Mouse (Mus musculus): ENCODE measurements around the gene Gm4559. TPM values are rescaled to one million over a fixed set of nuclear protein-coding genes. Genes with fewer than 3 reads are reported as not detected.
"Not testable (repeated sequence)": the region's sequence is repeated elsewhere in the genome, so short reads cannot be mapped to it uniquely, and the experiment has no call there.

Gm4559 gene
- not detected in 2 replicates for polyA plus RNA-seq (2012; rRNA removed)

GRCm38 (mm10) chr7:142274263-142274662 lies at the start of gene Gm4559:
Gene Gm4559, minus strand, starts transcription at chr7:142274363.
- H3K4me1 ChIP-seq (ENCODE audit: control insufficient read depth, insufficient read depth, low read length); H3K27ac ChIP-seq (ENCODE audit: insufficient read depth, low read length); H3K27me3 ChIP-seq (ENCODE audit: control insufficient read depth, insufficient read depth, low read length); H3K4me3 ChIP-seq (replicated peaks; ENCODE audit: insufficient read depth, low read depth, low read length); DNase-seq: not testable (repeated sequence)

- no peak for DNase-seq
- no peak overlapping the region for H3K27ac ChIP-seq (ENCODE audit: insufficient read depth, low read length)
Observed at GRCm38 (mm10) chr7:142323396-142324117, 49.4 kb upstream of the Gm4559 start.

GRCm38 (mm10) chr7:142322641-142323040 lies 48.5 kb upstream of the Gm4559 start:
- H3K27me3 ChIP-seq (ENCODE audit: control insufficient read depth, insufficient read depth, low read length), result no peaks in the 10 kb centered on the region
- 95% methylated on average over 6 of the region's 6 CpGs for WGBS
- no peaks in the 10 kb centered on the region for H3K4me1 ChIP-seq (ENCODE audit: control insufficient read depth, insufficient read depth, low read length)
- no peak overlapping the region for H3K27ac ChIP-seq (ENCODE audit: insufficient read depth, low read length)
- H3K4me3 ChIP-seq (replicated peaks; ENCODE audit: insufficient read depth, low read depth, low read length), result no peak overlapping the region
- TF ChIP-seq CTCF (IDR thresholded peaks at IDR 0.05; ENCODE audit: borderline replicate concordance, insufficient read depth, low read depth, low read length) (no peak), POLR2A (IDR thresholded peaks at IDR 0.05; ENCODE audit: borderline replicate concordance, insufficient read depth, low read length) (no peak)
- no peak for DNase-seq

More at GRCm38 (mm10) chr7:142323396-142324117, 49.4 kb upstream of the Gm4559 start:
- H3K4me1 ChIP-seq (ENCODE audit: control insufficient read depth, insufficient read depth, low read length), result no peaks in the 10 kb centered on the region
- TF ChIP-seq CTCF (IDR thresholded peaks at IDR 0.05; ENCODE audit: borderline replicate concordance, insufficient read depth, low read depth, low read length) (no peak), POLR2A (IDR thresholded peaks at IDR 0.05; ENCODE audit: borderline replicate concordance, insufficient read depth, low read length) (no peak)
- H3K4me3 ChIP-seq (replicated peaks; ENCODE audit: insufficient read depth, low read depth, low read length), result no peak overlapping the region
- 81% methylated on average over 12 of the region's 12 CpGs for WGBS
- no peaks in the 10 kb centered on the region for H3K27me3 ChIP-seq (ENCODE audit: control insufficient read depth, insufficient read depth, low read length)

- not testable (repeated sequence) for H3K27me3 ChIP-seq (ENCODE audit: control insufficient read depth, insufficient read depth, low read length); DNase-seq; H3K27ac ChIP-seq (ENCODE audit: insufficient read depth, low read length); H3K4me3 ChIP-seq (replicated peaks; ENCODE audit: insufficient read depth, low read depth, low read length); H3K4me1 ChIP-seq (ENCODE audit: control insufficient read depth, insufficient read depth, low read length)
- 71% methylated on average over 6 of the region's 10 CpGs for WGBS
Observed at GRCm38 (mm10) chr7:142321637-142322306, 47.6 kb upstream of the Gm4559 start.

GRCm38 (mm10) chr7:142320906-142321305 lies 46.7 kb upstream of the Gm4559 start:
- no peak for DNase-seq
- Histone ChIP-seq H3K27ac (ENCODE audit: insufficient read depth, low read length) (no peak overlapping the region), H3K27me3 (ENCODE audit: control insufficient read depth, insufficient read depth, low read length) (no peaks in the 10 kb centered on the region), H3K4me1 (ENCODE audit: control insufficient read depth, insufficient read depth, low read length) (no peaks in the 10 kb centered on the region), H3K4me3 (replicated peaks; ENCODE audit: insufficient read depth, low read depth, low read length) (no peak overlapping the region)
- WGBS, result 59% methylated on average over 2 of the region's 2 CpGs
- no peak for TF ChIP-seq CTCF (IDR thresholded peaks at IDR 0.05; ENCODE audit: borderline replicate concordance, insufficient read depth, low read depth, low read length)
- TF ChIP-seq POLR2A (IDR thresholded peaks at IDR 0.05; ENCODE audit: borderline replicate concordance, insufficient read depth, low read length), result no peak

GRCm38 (mm10) chr7:142319124-142319523 lies 45.0 kb upstream of the Gm4559 start:
- H3K27me3 ChIP-seq (ENCODE audit: control insufficient read depth, insufficient read depth, low read length), result no peaks in the 10 kb centered on the region
- H3K4me3 ChIP-seq (replicated peaks; ENCODE audit: insufficient read depth, low read depth, low read length), result no peak overlapping the region
- no peaks in the 10 kb centered on the region for H3K4me1 ChIP-seq (ENCODE audit: control insufficient read depth, insufficient read depth, low read length)
- TF ChIP-seq POLR2A (IDR thresholded peaks at IDR 0.05; ENCODE audit: borderline replicate concordance, insufficient read depth, low read length) (no peak), CTCF (IDR thresholded peaks at IDR 0.05; ENCODE audit: borderline replicate concordance, insufficient read depth, low read depth, low read length) (no peak)
- WGBS, result 55% methylated on average over 11 of the region's 11 CpGs
- DNase-seq, result no peak
- H3K27ac ChIP-seq (ENCODE audit: insufficient read depth, low read length), result no peak overlapping the region

- no peak overlapping the region for H3K27ac ChIP-seq (ENCODE audit: insufficient read depth, low read length)
- DNase-seq, result no peak
- 92% methylated on average over 5 of the region's 5 CpGs for WGBS
- TF ChIP-seq POLR2A (IDR thresholded peaks at IDR 0.05; ENCODE audit: borderline replicate concordance, insufficient read depth, low read length) (no peak), CTCF (IDR thresholded peaks at IDR 0.05; ENCODE audit: borderline replicate concordance, insufficient read depth, low read depth, low read length) (no peak)
- H3K4me3 ChIP-seq (replicated peaks; ENCODE audit: insufficient read depth, low read depth, low read length), result no peak overlapping the region
- no peaks in the 10 kb centered on the region for H3K27me3 ChIP-seq (ENCODE audit: control insufficient read depth, insufficient read depth, low read length)
- H3K4me1 ChIP-seq (ENCODE audit: control insufficient read depth, insufficient read depth, low read length), result no peaks in the 10 kb centered on the region
Observed at GRCm38 (mm10) chr7:142317216-142317615, 43.1 kb upstream of the Gm4559 start.

GRCm38 (mm10) chr7:142316558-142316957 lies 42.4 kb upstream of the Gm4559 start:
- 47% methylated on average over 6 of the region's 6 CpGs for WGBS
- TF ChIP-seq POLR2A (IDR thresholded peaks at IDR 0.05; ENCODE audit: borderline replicate concordance, insufficient read depth, low read length) (no peak), CTCF (IDR thresholded peaks at IDR 0.05; ENCODE audit: borderline replicate concordance, insufficient read depth, low read depth, low read length) (peak; percentile 77)
- no peaks in the 10 kb centered on the region for H3K4me1 ChIP-seq (ENCODE audit: control insufficient read depth, insufficient read depth, low read length)
- H3K27ac ChIP-seq (ENCODE audit: insufficient read depth, low read length), result no peak overlapping the region
- no peak overlapping the region for H3K4me3 ChIP-seq (replicated peaks; ENCODE audit: insufficient read depth, low read depth, low read length)
- DNase-seq, result peak; percentile 14 to 31
- no peaks in the 10 kb centered on the region for H3K27me3 ChIP-seq (ENCODE audit: control insufficient read depth, insufficient read depth, low read length)
